Mouse (Mus musculus) heart, embryonic 13.5 days (tissue): ENCODE measurements at regions not wholly inside any gene's neighbourhood (a gene's known extent, or its start where the extent isn't known, plus 50 kb on each side); places are given as distances from the start of the nearest gene placed in this dataset.

Experiments
- ATAC-seq: fragments of 200-750 bp; cut with Nextera tagmentation; 2 replicates; pipeline ENCODE4 v1.8.0; 2017; ENCODE audit warnings: moderate TSS enrichment; ENCODE audit not compliant: insufficient number of reproducible peaks, low FRiP score, low TSS enrichment; ENCODE audit errors: extremely low read depth
- H3K27ac ChIP-seq: fragments of 300-500 bp; sonication (generic); replicated peaks from 2 replicates; pipeline ENCODE4 v1.5.1; 2015; ENCODE audit warnings: moderate library complexity, mild to moderate bottlenecking, inconsistent platforms
- H3K27me3 ChIP-seq: fragments of 300-500 bp; sonication (generic); replicated peaks from 2 replicates; pipeline ENCODE4 v1.6.1; 2015; ENCODE audit warnings: mild to moderate bottlenecking, inconsistent platforms
- H3K36me3 ChIP-seq: fragments of 300-500 bp; sonication (generic); 2 replicates; pipeline ENCODE4 v1.6.1; 2015; ENCODE audit warnings: mild to moderate bottlenecking, inconsistent platforms
- H3K4me1 ChIP-seq: fragments of 300-500 bp; sonication (generic); 2 replicates; pipeline ENCODE4 v1.6.1; 2015; ENCODE audit warnings: inconsistent platforms
- H3K4me2 ChIP-seq: fragments of 300-500 bp; sonication (generic); 2 replicates; pipeline ENCODE4 v1.6.1; 2015; ENCODE audit warnings: inconsistent platforms, mild to moderate bottlenecking, moderate library complexity
- H3K4me3 ChIP-seq: fragments of 300-500 bp; sonication (generic); 2 replicates; pipeline ENCODE4 v1.5.1; 2015; ENCODE audit warnings: moderate library complexity, mild to moderate bottlenecking, inconsistent platforms
- H3K9ac ChIP-seq: fragments of 300-500 bp; sonication (generic); 2 replicates; pipeline ENCODE4 v1.6.1; 2015; ENCODE audit warnings: inconsistent platforms, mild to moderate bottlenecking, moderate library complexity
- H3K9me3 ChIP-seq: fragments of 300-500 bp; sonication (generic); 2 replicates; pipeline ENCODE4 v1.6.1; 2016; ENCODE audit warnings: inconsistent platforms
- WGBS: fragments of 180-500 bp; shearing (Covaris S2); methylation state at CpG from one replicate; pipeline ENCODE4 v1.1.7; 2015; ENCODE audit warnings: mixed read lengths; 5-methylcytosine and 5-hydroxymethylcytosine counted together

GRCm38 (mm10) chr5:12124935-12125334 lies 207.1 kb downstream of the 4933402N22Rik start:
- Histone ChIP-seq H3K4me3 (no peak overlapping the region), H3K4me1 (no peaks in the 10 kb centered on the region), H3K36me3 (no peaks in the 10 kb centered on the region), H3K27ac (no peak overlapping the region), H3K27me3 (no peaks in the 10 kb centered on the region), H3K9me3 (no peaks in the 10 kb centered on the region), H3K4me2 (no peak overlapping the region), H3K9ac (no peak overlapping the region)
- no peak for ATAC-seq
- 76% methylated on average over 5 of the region's 5 CpGs for WGBS

- no peak overlapping the region for H3K4me3 ChIP-seq
- no peaks in the 10 kb centered on the region for H3K4me1 ChIP-seq
- no peak overlapping the region for H3K4me2 ChIP-seq
- ATAC-seq, result no peak
- no peaks in the 10 kb centered on the region for H3K27me3 ChIP-seq
- WGBS, result 58% methylated on average over 4 of the region's 4 CpGs
- no peaks in the 10 kb centered on the region for H3K9me3 ChIP-seq
- no peaks in the 10 kb centered on the region for H3K36me3 ChIP-seq
- H3K27ac ChIP-seq, result no peak overlapping the region; the same call in 1 of the 2 replicates
- H3K9ac ChIP-seq, result no peak overlapping the region
These were observed 209.8 kb downstream of the 4933402N22Rik start for GRCm38 (mm10) chr5:12127484-12128265.

GRCm38 (mm10) chr5:12138961-12139360 lies 221.1 kb downstream of the 4933402N22Rik start:
- ATAC-seq, result no peak
- Histone ChIP-seq H3K4me3 (no peak overlapping the region), H3K4me2 (no peak overlapping the region), H3K9ac (no peak overlapping the region), H3K27ac (no peak overlapping the region), H3K4me1 (no peaks in the 10 kb centered on the region), H3K9me3 (peaks cover 8% of the 10 kb centered on the region; the same call in 1 of the 2 replicates), H3K36me3 (no peaks in the 10 kb centered on the region), H3K27me3 (no peaks in the 10 kb centered on the region)

- Histone ChIP-seq H3K27me3 (no peaks in the 10 kb centered on the region), H3K4me3 (no peak overlapping the region), H3K27ac (no peak overlapping the region), H3K9me3 (no peaks in the 10 kb centered on the region), H3K36me3 (no peaks in the 10 kb centered on the region), H3K9ac (no peak overlapping the region), H3K4me1 (0 out of 2 replicates have a peak, but pooled peaks cover 3% of the 10 kb centered on the region), H3K4me2 (no peak overlapping the region)
- 29% methylated on average over 4 of the region's 4 CpGs for WGBS
- ATAC-seq, result no peak
These were observed 229.9 kb upstream of the Sema3d start for GRCm38 (mm10) chr5:12153295-12153694.

- H3K36me3 ChIP-seq, result no peaks in the 10 kb centered on the region
- no peaks in the 10 kb centered on the region for H3K9me3 ChIP-seq
- H3K4me1 ChIP-seq, result 0 out of 2 replicates have a peak, but pooled peaks cover 3% of the 10 kb centered on the region
- no peaks in the 10 kb centered on the region for H3K27me3 ChIP-seq
- no peak overlapping the region for H3K4me3 ChIP-seq
- H3K9ac ChIP-seq, result no peak overlapping the region
- no peak for ATAC-seq
- H3K27ac ChIP-seq, result no peak overlapping the region
- no peak overlapping the region for H3K4me2 ChIP-seq
- 46% methylated on average over 3 of the region's 3 CpGs for WGBS
These were observed 228.6 kb upstream of the Sema3d start for GRCm38 (mm10) chr5:12154551-12155091.

GRCm38 (mm10) chr5:12191681-12192080 lies 191.5 kb upstream of the Sema3d start:
- 50% methylated on average over 1 of the region's 1 CpGs for WGBS
- H3K4me1 ChIP-seq, result no peaks in the 10 kb centered on the region
- no peak overlapping the region for H3K27ac ChIP-seq
- no peak overlapping the region for H3K9ac ChIP-seq
- H3K4me2 ChIP-seq, result no peak overlapping the region
- no peak overlapping the region for H3K4me3 ChIP-seq
- H3K36me3 ChIP-seq, result no peaks in the 10 kb centered on the region
- H3K27me3 ChIP-seq, result no peaks in the 10 kb centered on the region
- no peaks in the 10 kb centered on the region for H3K9me3 ChIP-seq
- ATAC-seq, result no peak

- WGBS, result 54% methylated on average over 1 of the region's 1 CpGs
These were observed 175.7 kb upstream of the Sema3d start for GRCm38 (mm10) chr5:12207452-12207851.

GRCm38 (mm10) chr5:12209631-12210030 lies 173.6 kb upstream of the Sema3d start:
- Histone ChIP-seq H3K36me3 (no peaks in the 10 kb centered on the region), H3K9me3 (no peaks in the 10 kb centered on the region), H3K9ac (no peak overlapping the region), H3K4me2 (no peak overlapping the region), H3K4me1 (no peaks in the 10 kb centered on the region), H3K4me3 (no peak overlapping the region), H3K27ac (no peak overlapping the region), H3K27me3 (no peaks in the 10 kb centered on the region)
- 57% methylated on average over 1 of the region's 1 CpGs for WGBS
- no peak for ATAC-seq

More at GRCm38 (mm10) chr5:12207452-12207851, 175.7 kb upstream of the Sema3d start:
- Histone ChIP-seq H3K27ac (no peak overlapping the region), H3K36me3 (no peaks in the 10 kb centered on the region), H3K4me1 (no peaks in the 10 kb centered on the region), H3K4me3 (no peak overlapping the region), H3K4me2 (no peak overlapping the region), H3K9me3 (no peaks in the 10 kb centered on the region), H3K9ac (no peak overlapping the region), H3K27me3 (no peaks in the 10 kb centered on the region)
- no peak for ATAC-seq

GRCm38 (mm10) chr5:12213448-12213847 lies 169.7 kb upstream of the Sema3d start:
- ATAC-seq, result no peak
- Histone ChIP-seq H3K36me3 (no peaks in the 10 kb centered on the region), H3K9ac (no peak overlapping the region), H3K4me2 (no peak overlapping the region), H3K4me1 (no peaks in the 10 kb centered on the region), H3K9me3 (no peaks in the 10 kb centered on the region), H3K4me3 (no peak overlapping the region), H3K27ac (no peak overlapping the region), H3K27me3 (no peaks in the 10 kb centered on the region)
- WGBS, result 64% methylated on average over 3 of the region's 3 CpGs

GRCm38 (mm10) chr5:12219424-12220107 lies 163.6 kb upstream of the Sema3d start:
- 78% methylated on average over 2 of the region's 2 CpGs for WGBS
- no peak overlapping the region for H3K9ac ChIP-seq
- H3K36me3 ChIP-seq, result no peaks in the 10 kb centered on the region
- no peak for ATAC-seq
- H3K4me1 ChIP-seq, result no peaks in the 10 kb centered on the region
- H3K9me3 ChIP-seq, result no peaks in the 10 kb centered on the region
- no peak overlapping the region for H3K4me3 ChIP-seq
- H3K4me2 ChIP-seq, result no peak overlapping the region
- H3K27me3 ChIP-seq, result no peaks in the 10 kb centered on the region
- H3K27ac ChIP-seq, result no peak overlapping the region

- Histone ChIP-seq H3K4me2 (no peak overlapping the region), H3K9me3 (no peaks in the 10 kb centered on the region), H3K4me3 (no peak overlapping the region), H3K9ac (no peak overlapping the region), H3K27me3 (no peaks in the 10 kb centered on the region), H3K4me1 (no peaks in the 10 kb centered on the region), H3K27ac (no peak overlapping the region), H3K36me3 (no peaks in the 10 kb centered on the region)
- ATAC-seq, result no peak
- 70% methylated on average over 1 of the region's 1 CpGs for WGBS
These were observed 160.6 kb upstream of the Sema3d start for GRCm38 (mm10) chr5:12222622-12223021.
